Mouse (Mus musculus) midbrain, embryonic 13.5 days (tissue): Measurements from ENCODE around the gene Cdh12. TPM values are rescaled to one million over a fixed set of nuclear protein-coding genes. Genes with fewer than 3 reads are reported as not detected.
"Not testable (repeated sequence)": the region's sequence is repeated elsewhere in the genome, so short reads cannot be mapped to it uniquely, and the experiment has no call there.

Experiments used
- ATAC-seq: fragments of 200-750 bp; cut with Nextera tagmentation; 2 replicates; pipeline ENCODE4 v1.8.0; 2017; ENCODE audit warnings: mild to moderate bottlenecking, moderate TSS enrichment, moderate library complexity
- H3K27ac ChIP-seq: fragments of 300-500 bp; sonication (generic); 2 replicates; pipeline ENCODE4 v1.5.1; 2015; ENCODE audit warnings: inconsistent platforms, mild to moderate bottlenecking, moderate library complexity
- H3K27me3 ChIP-seq: fragments of 300-500 bp; sonication (generic); 2 replicates; pipeline ENCODE4 v1.6.1; 2015; ENCODE audit warnings: mild to moderate bottlenecking, inconsistent platforms
- H3K36me3 ChIP-seq: fragments of 300-500 bp; sonication (generic); 2 replicates; pipeline ENCODE4 v1.6.1; 2015; ENCODE audit warnings: mild to moderate bottlenecking, inconsistent platforms
- H3K4me1 ChIP-seq: fragments of 300-500 bp; sonication (generic); replicated peaks from 2 replicates; pipeline ENCODE4 v1.6.1; 2015; ENCODE audit warnings: inconsistent platforms
- H3K4me2 ChIP-seq: fragments of 300-500 bp; sonication (generic); replicated peaks from 2 replicates; pipeline ENCODE4 v1.6.1; 2015; ENCODE audit warnings: moderate library complexity, mild to moderate bottlenecking, inconsistent platforms
- H3K4me3 ChIP-seq: fragments of 300-500 bp; sonication (generic); replicated peaks from 2 replicates; pipeline ENCODE4 v1.5.1; 2015; ENCODE audit warnings: mild to moderate bottlenecking, inconsistent platforms
- H3K9ac ChIP-seq: fragments of 300-500 bp; sonication (generic); replicated peaks from 2 replicates; pipeline ENCODE4 v1.6.1; 2015; ENCODE audit warnings: mild to moderate bottlenecking, inconsistent platforms
- H3K9me3 ChIP-seq: fragments of 300-500 bp; sonication (generic); 2 replicates; pipeline ENCODE4 v1.6.1; 2016; ENCODE audit warnings: mild to moderate bottlenecking, inconsistent platforms
- WGBS: fragments of 180-500 bp; shearing (Covaris S2); methylation state at CpG from one replicate; pipeline ENCODE4 v1.1.7; 2015; 5-methylcytosine and 5-hydroxymethylcytosine counted together
- polyA plus RNA-seq: library from polyadenylated mRNA; unstranded; fragments of >200 nt; fragmentation: Nextera tagmentation; extraction: Ambion mirVana; gene quantifications from 2 replicates; pipeline ENCODE4 v1.2.1, GENCODE M21; 2015

Cdh12 gene
- polyA plus RNA-seq, 1 experiment from 2014 or later = 2.7 TPM

- Histone ChIP-seq H3K36me3 (no peaks in the 10 kb centered on the region), H3K27me3 (no peaks in the 10 kb centered on the region), H3K4me3 (peak overlapping the region; percentile 44), H3K4me1 (peaks cover 23% of the 10 kb centered on the region), H3K4me2 (peak overlapping the region; percentile 65), H3K9me3 (no peaks in the 10 kb centered on the region), H3K27ac (peak overlapping the region; percentile 27), H3K9ac (peak overlapping the region; percentile 56)
- 11% methylated on average over 23 of the region's 23 CpGs for WGBS
- ATAC-seq = peak; percentile 67; the same call in 1 of the 2 replicates
These were observed 662.0 kb downstream of the Cdh12 start for GRCm38 (mm10) chr15:21110874-21111603.

DNA sequence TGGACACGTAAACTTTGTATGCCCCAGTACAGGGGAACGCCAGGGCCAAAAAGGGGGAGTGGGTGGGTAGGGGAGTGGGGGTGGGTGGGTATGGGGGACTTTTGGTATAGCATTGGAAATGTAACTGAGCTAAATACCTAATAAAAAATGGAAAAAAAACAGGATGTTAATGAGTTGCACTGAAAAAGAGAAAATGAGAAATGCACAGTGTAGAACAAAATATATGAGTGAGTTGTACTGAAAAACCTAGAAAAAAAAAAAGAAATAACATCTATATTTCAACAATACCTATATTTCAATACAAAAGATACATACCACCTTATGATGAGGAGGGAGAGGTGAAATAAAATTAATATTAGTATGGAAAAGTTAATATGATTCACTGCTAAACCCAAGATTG, 665.7 kb downstream of the Cdh12 start:
- not testable (repeated sequence) for H3K36me3 ChIP-seq, H3K9me3 ChIP-seq, H3K4me2 ChIP-seq, H3K27ac ChIP-seq, H3K4me3 ChIP-seq, ATAC-seq, H3K9ac ChIP-seq, H3K27me3 ChIP-seq
- peaks cover 18% of the 10 kb centered on the region for H3K4me1 ChIP-seq
- WGBS = 86% methylated on average over 2 of the region's 2 CpGs

DNA sequence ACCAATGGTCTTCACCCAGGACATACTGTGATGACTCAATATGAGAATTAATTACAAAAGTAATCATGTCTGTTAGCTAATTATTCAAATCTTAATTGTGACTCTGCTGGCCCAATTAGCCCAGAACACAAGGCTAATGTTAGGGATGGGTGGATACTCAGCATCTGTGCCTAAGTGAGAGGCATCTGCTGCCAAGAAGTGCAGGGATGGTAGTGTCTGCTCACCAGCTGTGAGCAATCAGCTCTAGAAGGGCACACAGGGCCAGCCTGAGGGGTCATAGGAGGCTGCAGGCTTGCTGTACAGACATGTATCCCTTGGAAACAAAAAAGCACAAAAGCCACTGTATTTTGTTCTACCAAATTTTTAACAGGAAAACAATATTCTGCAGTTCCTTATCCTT, 681.6 kb downstream of the Cdh12 start:
- Histone ChIP-seq H3K27ac (no peak overlapping the region), H3K9ac (no peak overlapping the region), H3K9me3 (no peaks in the 10 kb centered on the region), H3K4me2 (no peak overlapping the region), H3K27me3 (no peaks in the 10 kb centered on the region), H3K36me3 (no peaks in the 10 kb centered on the region), H3K4me1 (no peaks in the 10 kb centered on the region), H3K4me3 (no peak overlapping the region)
- peak; percentile 58; the same call in 1 of the 2 replicates for ATAC-seq

DNA sequence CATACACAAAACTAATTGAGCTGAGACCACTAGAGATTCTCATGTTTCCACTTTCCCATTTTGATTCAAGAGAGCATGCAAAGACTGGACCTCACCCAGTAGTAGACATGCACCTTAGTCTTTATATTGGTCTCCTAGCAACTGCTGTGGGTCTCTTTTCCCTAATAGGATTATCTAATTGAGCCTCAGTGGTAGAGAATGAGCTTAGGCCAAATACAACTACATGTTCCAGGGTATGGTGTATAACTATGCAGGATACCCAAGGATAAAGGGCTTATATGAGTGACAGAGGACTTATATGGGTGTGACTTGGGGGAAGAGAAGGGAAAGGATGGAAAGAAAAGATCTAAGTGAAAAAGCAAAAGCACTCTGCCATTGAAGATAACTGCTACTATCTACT, 683.9 kb downstream of the Cdh12 start:
- Histone ChIP-seq H3K36me3 (no peaks in the 10 kb centered on the region), H3K27me3 (no peaks in the 10 kb centered on the region), H3K9ac (no peak overlapping the region), H3K4me1 (no peaks in the 10 kb centered on the region), H3K27ac (no peak overlapping the region), H3K4me2 (no peak overlapping the region), H3K9me3 (no peaks in the 10 kb centered on the region), H3K4me3 (no peak overlapping the region)
- peak; percentile 53; the same call in 1 of the 2 replicates for ATAC-seq

DNA sequence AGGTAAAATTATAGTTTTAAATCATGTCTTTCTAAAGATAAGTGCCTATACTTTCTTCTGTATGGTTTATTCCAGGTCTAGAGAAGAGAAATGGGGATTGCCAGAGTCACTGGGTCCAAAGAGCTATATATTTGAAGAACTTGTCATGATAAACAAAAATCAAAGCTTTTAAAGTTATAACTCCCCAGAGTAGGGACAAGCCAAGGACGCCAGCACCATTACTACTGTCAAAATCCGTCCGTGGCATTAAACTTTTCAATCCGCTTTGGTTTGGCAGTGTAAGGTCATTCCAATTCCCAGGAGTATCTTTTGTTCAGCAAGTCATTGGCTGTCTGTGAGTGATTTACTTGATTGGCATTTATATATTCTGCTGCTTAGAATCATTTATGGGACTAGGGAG, 697.8 kb downstream of the Cdh12 start:
- Histone ChIP-seq H3K36me3 (no peaks in the 10 kb centered on the region), H3K9me3 (no peaks in the 10 kb centered on the region), H3K4me1 (no peaks in the 10 kb centered on the region), H3K9ac (no peak overlapping the region), H3K4me2 (no peak overlapping the region), H3K4me3 (no peak overlapping the region), H3K27ac (no peak overlapping the region), H3K27me3 (no peaks in the 10 kb centered on the region)
- no peak for ATAC-seq
- WGBS = 74% methylated on average over 4 of the region's 4 CpGs

- no peak for ATAC-seq
These were observed 704.5 kb downstream of the Cdh12 start for GRCm38 (mm10) chr15:21153602-21154001.

GRCm38 (mm10) chr15:21179727-21180126, 730.7 kb downstream of the Cdh12 start:
- no peak overlapping the region for H3K4me2 ChIP-seq
- no peak overlapping the region for H3K9ac ChIP-seq
- no peaks in the 10 kb centered on the region for H3K4me1 ChIP-seq
- no peaks in the 10 kb centered on the region for H3K27me3 ChIP-seq
- WGBS = 66% methylated on average over 5 of the region's 5 CpGs
- no peak for ATAC-seq
- no peaks in the 10 kb centered on the region for H3K36me3 ChIP-seq
- H3K27ac ChIP-seq = no peak overlapping the region
- no peak overlapping the region for H3K4me3 ChIP-seq
- H3K9me3 ChIP-seq = no peaks in the 10 kb centered on the region

More at GRCm38 (mm10) chr15:21153602-21154001, 704.5 kb downstream of the Cdh12 start:
- Histone ChIP-seq H3K4me3 (no peak overlapping the region), H3K9me3 (no peaks in the 10 kb centered on the region), H3K36me3 (no peaks in the 10 kb centered on the region), H3K4me2 (no peak overlapping the region), H3K27me3 (no peaks in the 10 kb centered on the region), H3K27ac (no peak overlapping the region), H3K4me1 (no peaks in the 10 kb centered on the region), H3K9ac (no peak overlapping the region)
- WGBS = 82% methylated on average over 3 of the region's 3 CpGs

DNA sequence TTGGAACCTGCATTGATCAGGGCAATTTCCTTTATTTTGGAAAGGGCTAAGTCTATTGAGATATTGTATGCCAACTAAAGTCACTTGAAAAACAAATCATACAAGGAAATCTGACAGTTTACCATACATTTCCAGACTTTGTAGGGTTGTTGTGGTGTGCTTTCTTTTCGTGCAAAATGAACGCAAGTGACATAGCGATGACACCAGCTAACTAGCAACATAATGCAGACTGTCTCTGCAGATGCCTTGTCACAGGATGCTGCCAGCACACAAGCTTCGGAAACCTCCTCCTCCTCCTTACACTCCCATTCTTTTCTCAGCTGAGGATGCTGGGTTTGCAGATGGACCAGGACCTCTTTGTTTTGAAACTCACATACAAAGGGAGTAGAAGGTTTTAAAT, 731.1 kb downstream of the Cdh12 start:
- Histone ChIP-seq H3K9me3 (no peaks in the 10 kb centered on the region), H3K4me3 (no peak overlapping the region), H3K36me3 (no peaks in the 10 kb centered on the region), H3K27me3 (no peaks in the 10 kb centered on the region), H3K9ac (no peak overlapping the region), H3K4me1 (no peaks in the 10 kb centered on the region), H3K27ac (no peak overlapping the region), H3K4me2 (no peak overlapping the region)
- no peak for ATAC-seq
- 47% methylated on average over 4 of the region's 4 CpGs for WGBS

DNA sequence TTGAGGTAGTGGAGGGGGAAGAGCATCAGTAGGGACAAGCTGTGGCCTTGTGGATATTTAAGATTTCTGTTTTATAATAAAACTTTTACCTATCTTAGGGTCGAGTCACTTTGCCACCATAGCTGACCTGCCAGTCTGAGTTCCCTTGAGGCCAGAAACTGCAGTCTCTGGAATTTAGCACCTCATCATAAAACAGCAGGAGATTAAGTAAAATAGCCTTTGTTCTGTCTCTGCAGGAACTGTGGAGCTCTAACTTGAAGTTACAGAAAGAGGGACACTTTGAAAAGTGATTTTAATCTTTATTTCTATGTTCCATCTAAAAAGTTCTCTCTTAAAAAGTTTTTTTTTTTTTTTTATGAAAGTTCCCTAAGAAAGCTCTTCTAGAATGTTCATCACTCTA, 736.7 kb downstream of the Cdh12 start:
- H3K9me3 ChIP-seq = no peaks in the 10 kb centered on the region
- 65% methylated on average over 1 of the region's 1 CpGs for WGBS
- no peak for ATAC-seq
- no peak overlapping the region for H3K4me3 ChIP-seq
- no peaks in the 10 kb centered on the region for H3K4me1 ChIP-seq
- no peak overlapping the region for H3K27ac ChIP-seq
- no peaks in the 10 kb centered on the region for H3K36me3 ChIP-seq
- H3K4me2 ChIP-seq = no peak overlapping the region
- no peaks in the 10 kb centered on the region for H3K27me3 ChIP-seq
- H3K9ac ChIP-seq = no peak overlapping the region

- not testable (repeated sequence) for H3K4me2 ChIP-seq, H3K27ac ChIP-seq, H3K36me3 ChIP-seq, H3K9ac ChIP-seq, H3K27me3 ChIP-seq, H3K9me3 ChIP-seq, ATAC-seq, H3K4me3 ChIP-seq, H3K4me1 ChIP-seq
- WGBS = 89% methylated on average over 2 of the region's 2 CpGs
These were observed 761.0 kb downstream of the Cdh12 start for GRCm38 (mm10) chr15:21210089-21210488.

GRCm38 (mm10) chr15:21223006-21223405, 773.9 kb downstream of the Cdh12 start:
- no peak for ATAC-seq
- Histone ChIP-seq H3K4me1 (no peaks in the 10 kb centered on the region), H3K4me3 (no peak overlapping the region), H3K36me3 (no peaks in the 10 kb centered on the region), H3K27me3 (no peaks in the 10 kb centered on the region), H3K9me3 (no peaks in the 10 kb centered on the region), H3K4me2 (no peak overlapping the region), H3K9ac (no peak overlapping the region), H3K27ac (no peak overlapping the region)
- 81% methylated on average over 5 of the region's 5 CpGs for WGBS

DNA sequence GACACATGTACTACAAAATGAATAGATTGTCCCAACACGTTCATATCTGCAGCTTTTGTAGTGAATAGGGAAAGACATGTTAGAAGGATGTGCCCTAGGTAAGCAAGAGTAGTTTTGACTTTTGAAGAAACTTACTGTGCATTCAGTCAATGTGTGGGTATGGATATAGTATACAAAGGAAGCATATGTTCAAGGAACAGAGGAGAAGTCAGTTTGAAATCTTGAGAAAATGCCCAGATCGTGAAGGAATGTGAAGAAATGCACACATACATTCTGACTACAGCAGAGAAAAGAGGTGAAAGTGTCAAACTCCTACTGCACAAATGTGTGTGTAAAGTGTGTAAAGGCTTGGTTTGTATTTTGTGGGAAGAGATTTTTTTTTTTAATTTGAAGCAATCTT, 812.3 kb downstream of the Cdh12 start:
- Histone ChIP-seq H3K4me1 (no peaks in the 10 kb centered on the region), H3K4me2 (no peak overlapping the region), H3K4me3 (no peak overlapping the region), H3K36me3 (no peaks in the 10 kb centered on the region), H3K9ac (no peak overlapping the region), H3K9me3 (no peaks in the 10 kb centered on the region), H3K27ac (no peak overlapping the region), H3K27me3 (no peaks in the 10 kb centered on the region)
- WGBS = 93% methylated on average over 2 of the region's 2 CpGs
- no peak for ATAC-seq

DNA sequence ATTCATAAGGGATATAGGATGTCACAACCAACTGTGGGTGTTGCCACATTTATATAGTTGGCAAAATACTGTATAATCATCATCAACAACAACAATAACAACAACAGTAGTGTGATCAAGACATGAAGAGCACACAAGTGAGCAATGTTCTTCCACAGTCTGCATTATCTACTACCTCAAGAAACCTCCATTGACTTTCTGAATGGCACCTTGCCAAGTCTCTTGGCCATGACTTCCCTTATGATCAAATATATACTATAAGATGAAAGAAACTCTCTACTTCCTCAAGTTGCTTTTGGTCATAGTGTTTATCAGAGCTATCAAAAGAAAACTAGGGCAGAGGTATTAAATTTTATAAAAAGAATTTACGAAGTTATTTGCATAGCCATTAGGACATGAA, 820.8 kb downstream of the Cdh12 start:
- H3K36me3 ChIP-seq = no peaks in the 10 kb centered on the region
- no peak overlapping the region for H3K27ac ChIP-seq
- no peak overlapping the region for H3K9ac ChIP-seq
- H3K4me1 ChIP-seq = no peaks in the 10 kb centered on the region
- no peaks in the 10 kb centered on the region for H3K9me3 ChIP-seq
- no peak overlapping the region for H3K4me3 ChIP-seq
- WGBS = 94% methylated on average over 1 of the region's 1 CpGs
- H3K27me3 ChIP-seq = no peaks in the 10 kb centered on the region
- no peak for ATAC-seq
- H3K4me2 ChIP-seq = no peak overlapping the region
